Mouse (Mus musculus): ENCODE results near the gene Wdr6.

Gene Wdr6

GRCm38 (mm10) chr9:108525400-108525799 is 53.1 kb downstream of the Wdr6 start:
- DNase-seq (ENCODE audit: low spot score in 2 of 2), result no peak

DNA sequence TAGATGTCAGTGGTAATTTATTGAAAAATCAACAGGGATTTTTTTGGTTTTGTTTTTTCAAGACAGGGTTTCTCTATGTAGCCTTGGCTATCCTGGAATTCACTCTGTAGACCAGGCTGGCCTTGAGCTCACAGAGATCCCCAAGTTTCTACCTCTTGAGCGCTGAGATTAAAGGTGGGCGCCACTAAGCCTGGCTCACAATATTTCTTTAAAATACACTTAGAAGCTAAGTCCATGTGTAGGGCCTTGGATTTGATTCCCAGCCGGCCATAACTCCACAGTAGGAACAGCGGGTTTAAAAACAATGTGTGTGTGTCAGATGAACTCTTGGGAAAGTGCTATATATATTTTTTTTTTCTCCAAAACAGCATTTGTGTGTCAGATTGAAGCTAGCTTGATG is 55.2 kb downstream of the Wdr6 start:
- no peak for DNase-seq (ENCODE audit: low spot score in 2 of 2)

All from spleen, postnatal 14 days (tissue).